Mouse (Mus musculus) CH12F3 (cell line): Measurements from ENCODE around the gene Sh3tc1.

Experiments used
- in situ Hi-C: fragments of 300-500 bp; cut with MboI; formaldehyde crosslinking; loops from 2 replicates; pipeline ENCODE4 v1.14.3; 2020; ENCODE audit warnings: low sequenced_read_pairs

Sh3tc1 gene

GRCm38 (mm10) chr5:35688851-35689250 lies 50.9 kb downstream of the Sh3tc1 start:
- in situ Hi-C loops = no loop called here

DNA sequence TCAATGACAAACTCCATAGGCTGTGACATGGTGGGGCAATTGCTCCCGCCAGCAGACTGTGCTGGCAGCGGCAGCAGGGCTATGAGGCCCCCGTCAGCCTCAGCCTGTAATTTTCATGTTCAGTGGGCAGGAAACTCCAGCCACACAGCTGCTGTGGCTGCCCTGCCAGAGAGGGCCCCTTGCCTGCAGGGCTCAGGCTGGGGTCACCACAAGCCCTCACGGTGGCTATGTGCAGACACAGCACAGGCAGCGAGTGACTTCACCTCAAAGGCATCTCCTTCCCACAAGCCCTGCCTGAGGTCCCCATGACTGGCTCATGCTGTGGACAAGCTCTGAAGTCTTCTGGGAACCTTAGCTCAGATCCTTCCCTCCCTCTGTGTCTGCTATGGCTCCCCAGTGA lies 52.7 kb downstream of the Sh3tc1 start:
- in situ Hi-C loops = no loop called here

DNA sequence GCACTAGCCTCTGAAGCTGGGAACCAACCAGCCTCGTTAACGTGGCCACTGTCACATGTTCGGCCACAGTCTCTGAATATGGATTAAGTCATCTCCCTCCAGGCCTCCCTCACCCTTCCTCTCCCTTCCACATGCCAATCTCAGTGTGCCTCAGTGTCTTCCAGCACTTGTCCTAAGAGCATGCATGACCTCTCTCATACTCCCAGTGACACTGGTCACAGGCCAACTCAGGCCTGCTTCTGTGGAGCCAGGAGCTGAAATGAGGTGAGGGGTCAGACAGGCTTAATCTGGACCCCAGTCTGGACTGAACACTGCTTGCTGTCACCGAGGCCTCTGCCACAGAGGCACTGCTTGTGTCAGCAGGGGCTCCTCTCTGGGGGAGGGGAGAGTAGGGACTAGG lies 53.5 kb downstream of the Sh3tc1 start:
- in situ Hi-C loops = no loop called here

- in situ Hi-C loops = no loop called here
These were observed 54.7 kb downstream of the Sh3tc1 start for GRCm38 (mm10) chr5:35685079-35685478.

DNA sequence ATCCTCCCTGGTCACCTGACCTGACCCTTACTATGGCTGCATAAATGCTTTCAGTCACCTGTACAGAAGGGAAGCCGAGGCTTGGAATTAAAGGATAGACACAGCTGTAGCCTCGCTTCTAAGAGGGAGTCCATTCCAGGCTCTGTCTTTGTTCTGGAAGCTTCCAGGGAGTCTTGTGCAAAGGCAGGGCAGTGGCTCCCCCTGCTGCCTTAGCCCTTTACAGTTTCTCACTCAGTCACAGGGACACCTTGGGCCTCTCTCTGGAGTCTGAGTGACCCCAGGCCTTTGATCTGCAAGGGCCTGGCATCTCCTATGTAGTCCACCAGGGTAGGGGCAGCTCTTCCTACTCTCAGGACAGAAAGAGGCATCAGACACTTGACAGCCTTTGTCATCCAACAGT lies 58.8 kb downstream of the Sh3tc1 start:
- in situ Hi-C loops = no loop called here

GRCm38 (mm10) chr5:35679256-35680155 lies 60.3 kb downstream of the Sh3tc1 start, which contains the start of gene Htra3:
Htra3 (minus strand) TSS chr5:35679782.
- in situ Hi-C loops = no loop called here

DNA sequence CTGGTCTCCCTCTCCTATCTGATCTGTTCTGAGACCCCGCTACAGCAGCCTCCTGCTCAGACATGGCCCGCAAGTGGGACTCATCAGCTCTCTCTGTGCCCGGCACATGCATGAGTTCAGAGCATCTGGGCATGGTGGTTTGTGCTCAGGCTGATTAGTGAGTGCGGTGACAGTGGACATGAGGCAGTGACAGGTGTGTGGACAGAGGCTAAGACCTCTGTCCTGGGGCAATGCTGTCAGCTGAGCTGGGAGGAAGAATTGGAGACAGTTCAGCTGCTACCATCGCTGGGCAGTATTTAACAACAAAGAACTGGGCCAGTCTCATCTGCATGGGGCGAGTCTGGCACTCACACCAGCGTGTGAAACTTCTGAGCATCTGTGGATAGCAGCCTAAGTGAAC lies 62.8 kb downstream of the Sh3tc1 start:
- in situ Hi-C loops = no loop called here

DNA sequence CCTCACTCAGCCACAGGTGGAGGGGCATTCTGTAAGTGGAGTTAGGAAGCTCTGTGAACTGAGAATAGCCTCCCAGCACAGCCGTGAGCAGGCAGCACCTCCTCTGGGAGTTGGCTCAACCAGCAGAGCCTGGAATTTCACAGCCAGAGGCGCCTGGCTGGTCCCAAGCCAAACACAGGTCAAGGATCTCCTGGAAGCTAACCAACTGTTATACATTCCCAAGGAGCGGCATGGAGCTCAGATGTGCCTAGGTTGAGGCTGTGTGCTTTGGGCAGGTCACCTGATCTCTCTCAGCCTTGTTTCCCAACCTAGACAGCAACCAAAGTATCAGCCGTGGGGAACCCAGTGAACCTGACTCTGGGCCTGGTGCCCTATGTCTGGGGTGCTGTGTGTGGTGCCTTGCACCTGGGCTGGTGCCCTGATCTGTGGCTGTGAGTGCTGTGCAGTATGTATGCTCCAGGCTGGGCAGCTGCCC lies 65.7 kb downstream of the Sh3tc1 start:
- in situ Hi-C loops = no loop called here

GRCm38 (mm10) chr5:35673086-35673485 lies 66.7 kb downstream of the Sh3tc1 start:
- in situ Hi-C loops = no loop called here

- in situ Hi-C loops = no loop called here
These were observed 67.2 kb downstream of the Sh3tc1 start for GRCm38 (mm10) chr5:35672581-35672980.

- in situ Hi-C loops = no loop called here
These were observed 68.3 kb downstream of the Sh3tc1 start for GRCm38 (mm10) chr5:35671474-35671891.

DNA sequence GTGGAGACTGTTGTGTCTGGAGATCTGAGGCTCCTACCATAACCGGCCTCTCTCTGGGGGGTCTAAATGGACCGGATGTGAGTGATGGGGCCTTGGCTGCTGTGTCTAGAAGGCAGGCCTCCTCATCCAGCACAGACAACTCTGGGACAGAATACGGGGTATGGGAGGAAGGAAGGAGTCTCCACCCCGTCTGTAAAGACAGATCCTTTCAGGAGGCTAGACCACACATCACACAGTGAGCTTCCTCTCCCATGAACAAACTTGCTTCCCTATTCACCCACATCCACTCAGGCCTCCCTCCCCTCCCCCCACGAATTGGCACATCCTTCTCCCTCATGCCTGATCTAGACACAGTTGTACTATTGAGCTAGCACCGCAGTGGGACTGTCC lies 69.4 kb downstream of the Sh3tc1 start:
- in situ Hi-C loops = no loop called here

DNA sequence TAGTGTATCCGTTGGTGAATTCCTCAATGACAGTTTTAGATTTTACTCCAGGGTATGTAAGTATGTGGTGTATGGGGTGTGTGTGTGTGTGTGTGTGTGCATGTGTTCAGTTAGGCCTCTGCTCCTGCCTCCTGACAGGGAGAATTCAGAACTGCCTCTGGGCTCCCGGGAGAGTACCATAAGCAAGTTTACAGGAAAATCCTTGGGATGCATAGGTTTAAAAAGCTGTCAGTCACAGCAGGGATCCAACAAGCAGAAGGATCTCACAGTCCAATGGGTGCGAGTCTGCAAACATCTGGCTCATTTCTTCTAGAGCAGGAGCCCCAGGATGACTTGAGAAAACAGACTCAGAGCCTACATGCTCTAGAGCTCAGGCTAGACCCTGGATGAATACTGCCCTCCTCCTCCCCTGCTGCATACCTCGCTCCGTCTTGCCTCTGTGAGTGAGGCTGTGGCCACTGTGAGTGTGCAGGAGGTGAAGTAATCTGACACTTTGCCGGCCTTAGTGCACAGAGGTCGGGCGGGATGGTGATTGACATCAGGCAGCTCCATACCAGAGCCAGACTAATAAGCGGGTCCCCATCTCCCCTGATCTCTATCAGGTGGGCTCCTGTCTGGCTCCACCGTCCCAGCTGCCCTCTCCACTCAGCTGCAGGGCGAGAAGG lies 69.9 kb downstream of the Sh3tc1 start:
- in situ Hi-C loops = no loop called here

- in situ Hi-C loops = no loop called here
These were observed 73.6 kb downstream of the Sh3tc1 start for GRCm38 (mm10) chr5:35666152-35666551.

GRCm38 (mm10) chr5:35662021-35662545 lies 77.7 kb downstream of the Sh3tc1 start:
- in situ Hi-C loops = no loop called here

DNA sequence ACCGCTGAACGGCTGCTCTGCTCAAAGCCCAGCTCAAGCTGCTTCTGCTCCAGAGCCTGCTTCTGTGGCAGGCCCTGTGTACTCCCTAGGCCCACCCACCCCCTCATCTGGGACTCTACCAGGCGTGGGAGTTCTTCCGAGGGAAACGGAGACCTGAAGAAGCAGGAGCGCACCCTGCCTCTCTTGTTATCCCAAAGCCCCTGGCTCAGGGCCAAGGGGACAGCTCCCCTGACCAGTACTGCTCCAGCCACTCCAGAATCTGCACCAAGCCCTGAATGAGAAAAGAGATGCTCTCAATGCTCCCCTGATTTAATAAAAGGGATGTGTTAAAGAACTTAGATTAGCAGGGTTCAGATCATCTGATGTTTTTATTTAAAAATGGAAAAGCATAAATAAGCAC lies 78.6 kb downstream of the Sh3tc1 start:
- in situ Hi-C loops = no loop called here

GRCm38 (mm10) chr5:35659503-35659902 lies 80.3 kb downstream of the Sh3tc1 start:
- in situ Hi-C loops = no loop called here

DNA sequence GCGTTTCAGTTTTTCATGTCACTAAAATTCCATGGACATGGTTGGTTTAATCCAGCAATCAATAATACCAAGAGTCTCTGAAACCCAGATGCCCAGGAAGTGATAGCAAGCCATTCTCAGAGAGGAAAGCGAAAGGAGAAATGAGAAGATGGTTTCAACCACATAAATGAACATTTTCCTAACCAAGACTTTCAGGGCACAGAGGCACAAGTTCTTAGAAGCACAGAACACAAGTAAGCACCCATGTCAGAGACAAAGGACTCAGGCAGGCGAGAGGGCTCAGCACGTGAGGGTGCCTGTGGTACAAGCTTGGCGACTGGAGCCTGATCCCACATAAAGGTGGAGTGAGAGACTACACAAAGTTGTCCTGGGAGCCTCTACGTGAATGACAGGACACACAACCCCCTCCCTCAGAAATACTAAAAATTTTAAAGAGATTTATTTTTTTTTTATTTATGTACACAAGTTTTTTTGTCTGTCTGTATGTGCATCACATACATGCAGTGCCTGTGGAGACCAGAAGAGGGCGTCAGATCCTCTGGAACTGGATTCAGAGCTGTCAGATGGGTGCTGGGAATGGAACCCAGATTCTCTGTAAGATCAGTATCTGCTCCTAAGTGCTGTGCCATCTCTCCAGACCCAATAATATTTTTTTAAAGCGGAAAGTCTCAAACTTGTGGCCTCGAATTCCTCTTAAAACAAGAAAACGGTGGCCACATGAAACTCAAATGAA lies 83.9 kb downstream of the Sh3tc1 start:
- in situ Hi-C loops = no loop called here

- in situ Hi-C loops = no loop called here
These were observed 85.9 kb downstream of the Sh3tc1 start for GRCm38 (mm10) chr5:35653743-35654395.

DNA sequence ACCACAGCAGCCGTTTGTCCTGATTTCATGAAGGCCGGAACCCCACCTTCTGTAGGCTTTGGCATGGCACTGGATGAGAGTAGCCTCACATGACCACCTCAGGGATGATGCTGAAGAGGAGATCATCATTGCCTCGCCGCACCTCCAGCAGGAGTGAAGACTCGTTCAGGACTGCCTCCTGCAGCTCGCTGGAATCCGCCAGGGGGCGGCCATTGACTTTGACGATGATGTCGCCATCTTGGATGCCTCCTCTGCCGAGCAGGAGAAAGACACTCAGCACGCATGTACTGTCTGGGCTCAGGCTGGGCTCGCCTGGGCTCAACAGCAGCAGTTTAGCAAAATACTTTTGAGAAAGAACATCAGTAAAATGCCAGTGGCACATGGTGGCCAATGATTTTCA lies 86.9 kb downstream of the Sh3tc1 start:
- in situ Hi-C loops = no loop called here

GRCm38 (mm10) chr5:35652319-35652718 lies 87.5 kb downstream of the Sh3tc1 start:
- in situ Hi-C loops = no loop called here
